Mouse (Mus musculus): Measurements from ENCODE around the gene Card9.

The Card9 gene

GRCm38 (mm10) chr2:26362991-26363390 is 2.3 kb upstream of the Card9 start:
- DNase-seq (ENCODE audit: low spot score), result no peak

GRCm38 (mm10) chr2:26359983-26360382 is 735 bp downstream of the Card9 start:
- no peak for DNase-seq (ENCODE audit: low spot score)

GRCm38 (mm10) chr2:26358667-26359320 is 1.9 kb downstream of the Card9 start:
- DNase-seq (ENCODE audit: low spot score), result no peak

DNA sequence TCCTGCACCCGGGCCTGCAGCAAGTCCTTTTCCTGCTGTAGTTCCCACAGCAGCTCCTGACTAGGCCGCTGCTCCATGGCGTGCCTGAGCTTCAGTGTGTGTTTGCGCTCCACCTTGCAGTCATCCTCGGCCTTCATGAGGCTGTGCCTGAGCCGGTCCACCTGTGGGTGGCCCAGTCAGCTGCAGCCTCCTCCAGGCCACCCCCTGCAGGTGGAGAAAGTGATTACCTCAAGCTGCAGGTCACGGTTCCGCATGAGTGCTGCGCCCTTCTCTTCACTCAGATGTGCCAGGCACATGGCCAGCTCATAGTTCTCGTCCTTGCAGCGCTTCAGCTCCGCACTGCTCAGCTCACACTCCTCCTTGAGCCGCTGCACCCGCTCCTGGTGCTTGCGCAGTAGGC is 3.2 kb downstream of the Card9 start:
- DNase-seq (ENCODE audit: low spot score), result no peak

DNA sequence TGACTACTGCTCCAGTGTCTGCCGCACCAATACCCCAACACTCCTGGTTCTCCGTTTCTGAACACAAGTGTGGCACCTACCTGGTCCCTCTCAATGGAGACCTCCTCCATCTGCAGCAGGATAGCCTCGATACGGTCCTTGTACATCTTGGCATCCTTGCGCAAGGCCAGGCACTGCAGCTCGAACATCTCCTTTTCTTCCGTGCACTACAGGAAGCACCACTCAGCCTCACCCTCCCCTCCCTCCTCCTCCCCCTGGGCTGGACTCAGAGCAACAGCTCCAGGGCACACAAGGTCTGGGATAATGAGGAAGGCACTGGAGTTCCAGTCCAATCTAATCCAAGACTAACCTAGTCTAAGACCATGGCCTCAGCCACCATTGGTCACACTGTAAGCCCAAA is 4.0 kb downstream of the Card9 start:
- no peak for DNase-seq (ENCODE audit: low spot score)

- no peak for DNase-seq (ENCODE audit: low spot score)
Observed at GRCm38 (mm10) chr2:26356231-26356630, 4.5 kb downstream of the Card9 start.

- DNase-seq (ENCODE audit: low spot score), result no peak
Observed at GRCm38 (mm10) chr2:26354401-26354800, 6.3 kb downstream of the Card9 start.

GRCm38 (mm10) chr2:26353066-26353980 is 7.4 kb downstream of the Card9 start:
- DNase-seq (ENCODE audit: low spot score), result no peak

GRCm38 (mm10) chr2:26352291-26352910 is 8.3 kb downstream of the Card9 start:
- DNase-seq (ENCODE audit: low spot score), result no peak

DNA sequence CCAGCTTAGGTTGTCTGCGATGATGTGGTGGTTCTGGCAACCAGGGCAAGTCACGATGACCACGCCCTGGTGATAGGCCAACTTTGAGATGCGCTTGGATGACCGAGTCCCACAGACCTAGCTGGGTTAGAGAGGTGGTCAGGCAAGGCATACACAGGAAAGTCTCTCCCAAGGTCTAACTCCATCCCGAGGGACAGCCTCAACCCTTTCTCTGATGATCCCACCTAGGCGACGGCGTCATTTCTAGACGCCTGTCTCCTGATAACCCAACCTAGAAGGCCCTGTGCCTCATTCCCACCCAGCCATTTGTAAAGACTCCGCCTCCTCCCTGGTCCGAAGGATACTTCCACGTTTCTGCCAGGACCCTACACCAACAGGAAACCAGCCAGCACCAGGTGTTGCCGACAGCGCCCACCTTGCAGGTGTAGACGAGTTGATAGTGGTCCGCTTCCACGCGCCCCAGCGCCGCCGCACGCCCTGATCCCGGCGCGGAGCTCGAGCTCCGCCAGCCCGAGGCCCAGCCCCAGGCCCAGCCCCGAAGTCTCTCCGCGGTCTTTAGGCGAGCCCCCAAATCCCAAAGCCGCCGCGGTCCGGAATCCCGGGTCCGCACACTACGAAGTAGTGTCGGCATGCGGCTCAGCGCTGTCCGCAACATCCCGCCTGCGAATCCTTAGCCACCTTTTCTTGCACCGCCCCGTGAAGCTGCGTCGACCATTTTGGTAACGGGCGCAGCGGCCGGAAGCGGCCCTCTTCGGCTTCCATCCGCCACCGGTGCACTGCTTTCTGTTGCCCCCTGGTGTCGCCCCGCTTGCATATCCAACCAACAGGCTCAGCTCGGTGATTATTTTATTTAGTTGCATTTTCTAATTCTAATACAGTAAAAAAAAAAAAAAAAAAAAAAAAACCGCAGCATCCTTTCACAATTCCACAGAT is 9.1 kb downstream of the Card9 start, which contains the start of gene Dnlz:
Gene Dnlz, minus strand, starts transcription at position 753 of the 933 bp plus-strand sequence.
- peak; percentile 90 for DNase-seq (ENCODE audit: low spot score)

GRCm38 (mm10) chr2:26348241-26348640 is 12.5 kb downstream of the Card9 start:
- DNase-seq (ENCODE audit: low spot score), result no peak

GRCm38 (mm10) chr2:26342609-26343490 is 17.9 kb downstream of the Card9 start:
- DNase-seq (ENCODE audit: low spot score), result no peak

DNA sequence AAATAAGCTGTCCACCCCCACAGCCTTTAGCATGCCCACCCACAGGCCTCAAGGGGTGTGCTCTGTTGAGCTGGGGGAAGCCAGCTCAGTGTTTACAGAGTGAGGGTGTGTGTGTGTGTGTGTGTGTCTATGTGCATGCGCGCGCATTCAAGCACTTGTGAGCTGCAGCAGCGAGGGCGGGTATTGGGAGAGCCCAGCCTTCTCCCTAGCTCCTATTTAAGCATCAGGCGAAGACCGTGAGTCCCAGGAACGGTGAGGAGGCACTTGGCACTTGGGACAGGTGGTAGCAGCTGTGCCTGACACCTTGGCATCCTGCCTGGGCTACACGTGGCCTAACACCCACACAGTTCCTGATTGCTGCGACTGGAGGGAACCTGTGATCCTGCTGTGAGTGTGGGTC is 18.7 kb downstream of the Card9 start:
- DNase-seq (ENCODE audit: low spot score), result no peak

- DNase-seq (ENCODE audit: low spot score), result no peak
Observed at GRCm38 (mm10) chr2:26341510-26341981, 19.2 kb downstream of the Card9 start.

- DNase-seq (ENCODE audit: low spot score), result no peak
Observed at GRCm38 (mm10) chr2:26339204-26339551, 21.5 kb downstream of the Card9 start.

GRCm38 (mm10) chr2:26338302-26339203 is 22.2 kb downstream of the Card9 start:
- DNase-seq (ENCODE audit: low spot score), result no peak

DNA sequence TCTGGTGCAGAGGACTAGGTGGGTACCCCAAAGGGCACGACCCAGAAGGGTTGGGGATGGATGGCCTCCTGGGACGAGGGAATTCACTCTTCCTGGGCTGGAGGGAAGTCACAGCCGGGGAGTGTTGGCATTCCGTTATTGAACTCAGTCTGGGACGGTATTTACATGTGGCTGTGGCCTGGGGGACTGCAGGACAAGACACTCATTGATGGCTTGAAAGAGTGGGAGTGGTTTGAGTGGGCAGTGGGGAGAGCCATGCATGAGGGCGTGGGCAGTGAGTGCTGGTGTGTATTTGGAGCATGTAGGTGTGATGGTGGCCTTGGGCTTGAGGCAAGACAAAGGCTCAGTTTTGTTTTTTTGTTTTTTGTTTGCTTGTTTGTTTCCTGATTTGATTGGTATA is 30.0 kb downstream of the Card9 start:
- no peak for DNase-seq (ENCODE audit: low spot score)

DNA sequence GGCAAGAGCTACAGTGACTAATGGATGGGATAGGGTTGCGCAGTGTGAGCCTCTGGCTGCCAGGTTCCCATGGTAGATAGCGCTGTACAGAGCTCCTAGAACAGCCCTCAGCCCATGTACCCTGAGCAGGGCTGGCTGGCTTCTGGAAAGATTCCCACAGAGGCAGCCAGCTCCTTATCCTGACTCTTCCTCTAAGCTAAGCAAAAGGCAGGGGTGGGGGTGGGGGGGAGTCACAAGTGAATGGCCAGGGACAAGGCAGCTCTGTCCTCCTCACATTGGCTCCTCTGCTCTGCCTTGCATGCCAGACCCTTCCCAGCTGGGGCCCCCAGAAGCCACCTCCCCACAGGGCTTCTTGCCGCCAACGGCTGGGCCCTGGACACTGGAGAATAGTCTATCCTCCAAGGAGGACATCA is 30.7 kb downstream of the Card9 start:
- no peak for DNase-seq (ENCODE audit: low spot score)

DNA sequence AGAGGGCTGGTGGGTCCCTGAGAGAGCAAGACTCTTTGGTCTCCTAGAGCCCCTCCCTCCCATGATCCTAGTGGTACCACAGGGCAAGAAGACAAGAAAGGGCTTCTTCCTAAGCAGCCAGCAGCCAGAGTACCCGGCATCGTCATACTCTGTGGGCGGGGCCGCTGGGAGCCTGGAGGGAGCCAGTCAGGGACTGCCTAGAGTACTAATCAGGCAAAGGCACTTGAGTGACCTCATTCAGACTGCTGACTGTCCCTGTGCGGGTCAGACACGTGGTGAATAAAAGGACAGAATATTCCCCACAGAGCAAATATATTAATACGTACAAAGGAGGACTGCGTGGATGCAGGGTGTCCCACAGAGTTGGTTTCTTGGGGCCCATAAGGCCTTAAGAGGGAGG is 31.3 kb downstream of the Card9 start:
- no peak for DNase-seq (ENCODE audit: low spot score)

DNA sequence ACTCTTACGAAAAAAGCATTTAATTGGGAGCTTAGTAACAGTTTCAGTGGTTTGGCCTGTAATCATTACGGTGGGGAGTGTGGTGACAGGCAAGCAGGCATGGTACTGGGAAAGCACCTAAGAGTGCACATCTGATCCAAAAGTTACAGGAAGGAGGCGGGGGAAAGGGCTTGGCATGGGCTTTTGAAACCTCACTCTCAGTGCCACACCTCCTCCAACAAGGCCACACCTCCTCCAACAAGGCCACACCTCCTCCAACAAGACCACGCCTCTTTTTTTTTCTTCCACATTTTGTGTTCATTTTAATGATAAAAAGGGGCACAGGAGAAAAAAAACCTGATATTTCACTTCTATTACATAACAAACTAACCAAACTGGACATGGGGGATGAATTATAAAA is 32.9 kb downstream of the Card9 start:
- no peak for DNase-seq (ENCODE audit: low spot score)

Measured in ovary, postnatal 10 days (tissue).